Mouse (Mus musculus) adrenal gland, postnatal 10 days (tissue): ENCODE results near the gene Snx29. TPM values are rescaled to one million over a fixed set of nuclear protein-coding genes. Genes with fewer than 3 reads are reported as not detected.

ENCODE experiments used
- DNase-seq: peaks from one replicate; pipeline ENCODE4 v3.0.0; 2021; ENCODE audit warnings: mixed read lengths
- total RNA-seq, 2 experiments: library from RNA; stranded (reverse); gene quantifications; 2 replicates each; pipeline ENCODE4 v1.2.3; 2021

The Snx29 gene
- total RNA-seq, 2 experiments from 2014 or later, result 14.7 to 19.7 TPM

DNA sequence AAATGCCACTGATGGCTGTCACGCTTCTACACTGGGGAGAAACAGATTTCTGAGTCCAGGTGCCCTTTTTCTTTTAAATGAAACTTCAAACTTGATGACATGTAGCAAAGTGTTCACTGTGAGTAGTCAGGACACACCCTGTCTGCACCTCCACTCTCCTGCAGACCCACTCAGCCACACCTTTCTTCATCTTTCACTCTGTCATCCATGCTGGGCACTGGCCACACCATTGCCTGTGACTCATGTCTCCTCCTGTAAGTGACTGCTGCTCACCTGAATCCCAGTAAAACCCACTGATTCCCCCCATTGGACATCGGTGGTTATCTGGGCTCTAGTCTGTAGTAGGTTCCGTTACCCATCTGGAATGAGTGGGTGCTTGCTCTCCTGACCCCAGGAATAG, 467.8 kb downstream of the Snx29 start:
- DNase-seq, result no peak

GRCm38 (mm10) chr16:11793391-11793790, 470.7 kb downstream of the Snx29 start:
- no peak for DNase-seq

- no peak for DNase-seq
Measured at GRCm38 (mm10) chr16:11794628-11795027, 471.9 kb downstream of the Snx29 start.

GRCm38 (mm10) chr16:11795758-11796460, 473.2 kb downstream of the Snx29 start:
- DNase-seq, result no peak

DNA sequence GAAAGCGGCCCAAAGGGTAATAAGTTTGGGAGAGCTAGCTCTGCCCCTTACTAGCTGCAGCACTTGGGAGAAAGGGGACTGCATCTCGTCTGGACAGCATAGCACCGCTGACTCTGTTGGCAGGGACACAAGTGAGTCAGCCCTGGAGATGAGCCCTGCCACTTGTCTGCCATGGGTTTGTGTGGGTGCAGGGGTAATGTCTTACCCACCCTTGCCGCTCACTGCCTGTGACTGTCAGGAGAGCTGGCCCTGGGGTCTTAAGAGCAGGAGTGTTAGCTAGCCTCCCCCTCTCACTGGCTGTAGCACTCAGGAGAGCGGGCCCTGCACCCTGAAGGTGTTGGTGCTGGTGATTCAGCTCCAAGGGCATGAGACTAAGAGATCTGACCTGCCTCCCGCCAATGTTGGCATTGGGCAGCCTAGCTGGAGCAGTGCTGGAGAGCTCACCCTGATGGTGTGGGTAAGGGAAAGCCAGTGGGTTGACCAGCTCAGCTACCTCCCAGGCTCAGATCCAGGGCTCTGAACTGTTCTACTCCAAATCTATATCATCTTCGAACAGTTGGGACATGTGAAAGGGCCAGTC, 479.3 kb downstream of the Snx29 start:
- peak; percentile 55 for DNase-seq

Other genes with a start within 250 kb of the Snx29 start
- 10 to 100 TPM; 36.8 to 36.9 TPM for gene Txndc11, start 188.3 kb upstream of the Snx29 start, total RNA-seq
- gene Zc3h7a, start 146.5 kb upstream of the Snx29 start, total RNA-seq, result 10 to 100 TPM; 49.0 to 83.8 TPM
- gene Rsl1d1, start 119.6 kb upstream of the Snx29 start, total RNA-seq, result 10 to 100 TPM; 73.9 to 76.3 TPM
- 100 to 1,000 TPM; 102 to 103 TPM for gene Gspt1, start 68.6 kb upstream of the Snx29 start, total RNA-seq
- not detected for gene Tnfrsf17, start 9.1 kb upstream of the Snx29 start, total RNA-seq